Mouse (Mus musculus): Measurements from ENCODE around the gene Fbxo27. TPM values are rescaled to one million over a fixed set of nuclear protein-coding genes. Genes with fewer than 3 reads are reported as not detected.
"Not testable (repeated sequence)": the region's sequence is repeated elsewhere in the genome, so short reads cannot be mapped to it uniquely, and the experiment has no call there.

The Fbxo27 gene
- 7.0 and 7.6 TPM in 2 replicates for polyA plus RNA-seq (2015; fragmentation: Nextera tagmentation; extraction: Ambion mirVana)

GRCm38 (mm10) chr7:28692545-28693320 is at the start of gene Fbxo27:
TSS of gene Fbxo27 (plus strand) at chr7:28692849.
- H3K4me1 ChIP-seq, result peaks cover 20% of the 10 kb centered on the region
- peak within 1 kb of the TSS; percentile 91 for H3K4me2 ChIP-seq (replicated peaks)
- H3K27ac ChIP-seq, result no peak within 1 kb of the TSS
- H3K9ac ChIP-seq, result peak within 1 kb of the TSS; percentile 73
- ATAC-seq (ENCODE audit: low FRiP score, low read depth), result peak; percentile 45
- peak within 1 kb of the TSS; percentile 61 for H3K4me3 ChIP-seq
- no peaks in the 10 kb centered on the region for H3K36me3 ChIP-seq
- 34% methylated on average over 30 of the region's 30 CpGs for WGBS
- peaks cover 4% of the 10 kb centered on the region; the same call in 1 of the 2 replicates for H3K9me3 ChIP-seq
- peaks cover 10% of the 10 kb centered on the region for H3K27me3 ChIP-seq

- H3K4me2 ChIP-seq (replicated peaks), result no peak overlapping the region
- no peak for ATAC-seq (ENCODE audit: low FRiP score, low read depth)
- H3K9ac ChIP-seq, result no peak overlapping the region
- WGBS, result 60% methylated on average over 6 of the region's 6 CpGs
- H3K27ac ChIP-seq, result no peak overlapping the region
- no peaks in the 10 kb centered on the region for H3K27me3 ChIP-seq
- H3K4me3 ChIP-seq, result no peak overlapping the region
- no peaks in the 10 kb centered on the region for H3K36me3 ChIP-seq
- no peaks in the 10 kb centered on the region for H3K4me1 ChIP-seq
- H3K9me3 ChIP-seq, result no peaks in the 10 kb centered on the region
Observed at GRCm38 (mm10) chr7:28645366-28645765, 47.3 kb upstream of the Fbxo27 start.

- H3K27ac ChIP-seq, result no peak overlapping the region
- no peaks in the 10 kb centered on the region for H3K9me3 ChIP-seq
- H3K27me3 ChIP-seq, result no peaks in the 10 kb centered on the region
- H3K4me2 ChIP-seq (replicated peaks), result no peak overlapping the region
- H3K4me1 ChIP-seq, result no peaks in the 10 kb centered on the region
- 79% methylated on average over 2 of the region's 2 CpGs for WGBS
- no peak overlapping the region for H3K4me3 ChIP-seq
- ATAC-seq (ENCODE audit: low FRiP score, low read depth), result no peak
- H3K9ac ChIP-seq, result no peak overlapping the region
- no peaks in the 10 kb centered on the region for H3K36me3 ChIP-seq
Observed at GRCm38 (mm10) chr7:28645947-28646475, 46.6 kb upstream of the Fbxo27 start.

- Histone ChIP-seq H3K27me3 (no peaks in the 10 kb centered on the region), H3K27ac (no peak overlapping the region)
- ATAC-seq (ENCODE audit: low FRiP score, low read depth), result no peak
Observed at GRCm38 (mm10) chr7:28647016-28647415, 45.6 kb upstream of the Fbxo27 start.

GRCm38 (mm10) chr7:28651157-28651556 is 41.5 kb upstream of the Fbxo27 start:
- 86% methylated on average over 2 of the region's 2 CpGs for WGBS
- no peak overlapping the region for H3K4me3 ChIP-seq
- no peaks in the 10 kb centered on the region for H3K4me1 ChIP-seq
- no peak overlapping the region for H3K27ac ChIP-seq
- no peaks in the 10 kb centered on the region for H3K36me3 ChIP-seq
- no peak overlapping the region for H3K4me2 ChIP-seq (replicated peaks)
- no peaks in the 10 kb centered on the region for H3K9me3 ChIP-seq
- no peaks in the 10 kb centered on the region for H3K27me3 ChIP-seq
- ATAC-seq (ENCODE audit: low FRiP score, low read depth), result no peak
- H3K9ac ChIP-seq, result no peak overlapping the region

More at GRCm38 (mm10) chr7:28647016-28647415, 45.6 kb upstream of the Fbxo27 start:
- Histone ChIP-seq H3K4me3 (no peak overlapping the region), H3K9ac (no peak overlapping the region), H3K4me2 (replicated peaks) (no peak overlapping the region), H3K4me1 (no peaks in the 10 kb centered on the region), H3K36me3 (no peaks in the 10 kb centered on the region), H3K9me3 (no peaks in the 10 kb centered on the region)
- 55% methylated on average over 7 of the region's 7 CpGs for WGBS

- Histone ChIP-seq H3K4me1 (no peaks in the 10 kb centered on the region), H3K4me3 (no peak overlapping the region), H3K9ac (no peak overlapping the region), H3K36me3 (no peaks in the 10 kb centered on the region), H3K27ac (no peak overlapping the region), H3K9me3 (0 out of 2 replicates have a peak, but pooled peaks cover under 1% of the 10 kb centered on the region), H3K4me2 (replicated peaks) (no peak overlapping the region), H3K27me3 (no peaks in the 10 kb centered on the region)
- ATAC-seq (ENCODE audit: low FRiP score, low read depth), result no peak
- WGBS, result 72% methylated on average over 4 of the region's 4 CpGs
Observed at GRCm38 (mm10) chr7:28656430-28656829, 36.2 kb upstream of the Fbxo27 start.

- Histone ChIP-seq H3K27ac (peak overlapping the region; percentile 22; the same call in 1 of the 2 replicates), H3K4me1 (peaks cover 14% of the 10 kb centered on the region), H3K4me3 (peak overlapping the region; percentile 18), H3K9me3 (0 out of 2 replicates have a peak, but pooled peaks cover 5% of the 10 kb centered on the region), H3K27me3 (no peaks in the 10 kb centered on the region), H3K36me3 (no peaks in the 10 kb centered on the region), H3K4me2 (replicated peaks) (peak overlapping the region; percentile 54), H3K9ac (peak overlapping the region; percentile 21)
- ATAC-seq (ENCODE audit: low FRiP score, low read depth), result peak; percentile 57; the same call in 1 of the 2 replicates
- WGBS, result 8% methylated on average over 15 of the region's 15 CpGs
Observed at GRCm38 (mm10) chr7:28665620-28666579, 26.7 kb upstream of the Fbxo27 start.

GRCm38 (mm10) chr7:28671172-28671571 is 21.5 kb upstream of the Fbxo27 start:
- Histone ChIP-seq H3K4me1 (peaks cover 2% of the 10 kb centered on the region; the same call in 1 of the 2 replicates), H3K36me3 (no peaks in the 10 kb centered on the region), H3K27ac (no peak overlapping the region), H3K4me3 (no peak overlapping the region), H3K9ac (no peak overlapping the region), H3K4me2 (replicated peaks) (no peak overlapping the region), H3K9me3 (no peaks in the 10 kb centered on the region), H3K27me3 (no peaks in the 10 kb centered on the region)
- ATAC-seq (ENCODE audit: low FRiP score, low read depth), result no peak
- WGBS, result 45% methylated on average over 4 of the region's 4 CpGs

- H3K4me3 ChIP-seq, result no peak overlapping the region
- no peaks in the 10 kb centered on the region for H3K36me3 ChIP-seq
- H3K4me2 ChIP-seq (replicated peaks), result no peak overlapping the region
- no peak overlapping the region for H3K9ac ChIP-seq
- no peak for ATAC-seq (ENCODE audit: low FRiP score, low read depth)
- 86% methylated on average over 5 of the region's 5 CpGs for WGBS
- H3K27ac ChIP-seq, result no peak overlapping the region
- no peaks in the 10 kb centered on the region for H3K27me3 ChIP-seq
- H3K4me1 ChIP-seq, result no peaks in the 10 kb centered on the region
- no peaks in the 10 kb centered on the region for H3K9me3 ChIP-seq
Observed at GRCm38 (mm10) chr7:28672276-28672675, 20.4 kb upstream of the Fbxo27 start.

GRCm38 (mm10) chr7:28672786-28673185 is 19.9 kb upstream of the Fbxo27 start:
- 64% methylated on average over 5 of the region's 5 CpGs for WGBS
- ATAC-seq (ENCODE audit: low FRiP score, low read depth), result not testable (repeated sequence)

GRCm38 (mm10) chr7:28674994-28675393 is 17.7 kb upstream of the Fbxo27 start:
- H3K9ac ChIP-seq, result no peak overlapping the region
- H3K4me3 ChIP-seq, result no peak overlapping the region
- H3K4me2 ChIP-seq (replicated peaks), result no peak overlapping the region
- H3K27ac ChIP-seq, result no peak overlapping the region
- no peaks in the 10 kb centered on the region for H3K27me3 ChIP-seq
- no peaks in the 10 kb centered on the region for H3K4me1 ChIP-seq
- H3K36me3 ChIP-seq, result no peaks in the 10 kb centered on the region
- ATAC-seq (ENCODE audit: low FRiP score, low read depth), result no peak
- no peaks in the 10 kb centered on the region for H3K9me3 ChIP-seq
- WGBS, result 76% methylated on average over 9 of the region's 9 CpGs

More at GRCm38 (mm10) chr7:28672786-28673185, 19.9 kb upstream of the Fbxo27 start:
- not testable (repeated sequence) for H3K9me3 ChIP-seq; H3K36me3 ChIP-seq; H3K4me3 ChIP-seq; H3K27ac ChIP-seq; H3K4me2 ChIP-seq (replicated peaks); H3K4me1 ChIP-seq; H3K27me3 ChIP-seq; H3K9ac ChIP-seq

GRCm38 (mm10) chr7:28675746-28676145 is 16.9 kb upstream of the Fbxo27 start:
- Histone ChIP-seq H3K36me3 (no peaks in the 10 kb centered on the region), H3K4me1 (no peaks in the 10 kb centered on the region), H3K27ac (no peak overlapping the region), H3K4me2 (replicated peaks) (no peak overlapping the region), H3K9ac (no peak overlapping the region), H3K9me3 (no peaks in the 10 kb centered on the region), H3K4me3 (no peak overlapping the region), H3K27me3 (no peaks in the 10 kb centered on the region)
- WGBS, result 43% methylated on average over 11 of the region's 11 CpGs
- ATAC-seq (ENCODE audit: low FRiP score, low read depth), result no peak
